Mouse (Mus musculus): ENCODE data around the gene Ranbp17.

DNA sequence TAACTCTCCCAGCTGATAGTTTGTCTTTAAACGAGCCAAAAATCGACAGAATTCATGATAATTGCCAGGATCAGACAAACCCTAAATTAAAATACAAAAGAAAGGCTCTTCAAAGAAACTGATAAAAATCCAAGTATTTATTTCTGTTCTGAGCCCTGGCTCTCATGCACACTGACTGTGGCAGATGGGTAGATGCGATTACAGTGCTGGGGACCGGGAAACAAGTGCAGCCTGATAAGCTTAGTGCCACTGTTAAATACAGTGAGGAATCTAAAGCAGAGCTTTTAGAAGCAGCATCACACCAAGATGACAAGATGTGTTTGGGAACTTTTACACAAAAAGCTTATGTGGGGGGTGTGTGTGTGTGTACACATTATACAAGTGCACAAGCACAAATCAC lies 34.3 kb downstream of the Ranbp17 start:
- TF ChIP-seq CTCF (IDR thresholded peaks at IDR 0.05; ENCODE audit: control insufficient read depth, insufficient read depth, insufficient replicate concordance, low read depth, low read length) (no peak), POLR2A (IDR thresholded peaks at IDR 0.05; ENCODE audit: control insufficient read depth, low read depth, low read length) (no peak)
